Mouse (Mus musculus) bone marrow, adult 2 months (tissue): ENCODE results near the gene Tead4.

Experiments used
- CTCF ChIP-seq: fragments of 200-500 bp; IDR thresholded peaks from 2 replicates; pipeline ENCODE4 v1.5.1; 2011; ENCODE audit warnings: low read length, control low read depth; ENCODE audit not compliant: control insufficient read depth, insufficient read depth
- POLR2A ChIP-seq: fragments of 200-500 bp; IDR thresholded peaks from 2 replicates; pipeline ENCODE4 v1.6.1; 2011; ENCODE audit warnings: low read depth, mild to moderate bottlenecking, control low read depth, low read length, borderline replicate concordance; ENCODE audit not compliant: control insufficient read depth

DNA sequence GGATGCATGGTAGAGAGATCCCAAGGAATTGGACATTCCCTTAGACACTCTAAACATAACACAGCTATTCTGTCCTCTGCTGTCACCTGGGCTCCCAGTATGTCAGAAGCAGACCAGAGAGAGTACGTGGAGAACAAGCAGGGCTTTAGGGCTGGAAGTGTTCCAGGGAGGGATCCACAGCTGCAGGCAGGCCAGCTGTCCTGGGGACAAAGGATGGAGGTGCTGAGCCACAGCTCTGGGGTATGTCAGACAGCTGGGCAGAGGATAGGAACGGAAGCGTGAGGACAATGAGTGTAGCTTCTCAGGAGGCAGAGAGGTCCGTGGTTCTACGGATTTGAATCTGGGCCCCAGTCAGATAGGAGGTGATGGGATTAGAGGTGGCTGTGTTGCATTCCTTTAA lies 50.0 kb downstream of the Tead4 start:
- TF ChIP-seq CTCF (no peak), POLR2A (no peak)
